Mouse (Mus musculus): ENCODE data around the gene Eef1akmt3. TPM values are rescaled to one million over a fixed set of nuclear protein-coding genes. Genes with fewer than 3 reads are reported as not detected.

Eef1akmt3 gene
- polyA plus RNA-seq (2015; fragmentation: Nextera tagmentation; extraction: Ambion mirVana), result 0.17 and 0.37 TPM in 2 replicates

GRCm38 (mm10) chr10:127041274-127041766 is at the start of gene Eef1akmt3, which contains the start of gene Mettl1:
Eef1akmt3 (minus strand) TSS chr10:127041513.
Mettl1 (plus strand) TSS chr10:127041414.

GRCm38 (mm10) chr10:127075080-127075479 is 33.8 kb upstream of the Eef1akmt3 start, which contains the start of gene Agap2:
Agap2 (plus strand) TSS chr10:127075284.

GRCm38 (mm10) chr10:127070190-127071121 is 29.1 kb upstream of the Eef1akmt3 start, which contains the start of gene Tspan31:
Tspan31 (minus strand) TSS chr10:127070264.

DNA sequence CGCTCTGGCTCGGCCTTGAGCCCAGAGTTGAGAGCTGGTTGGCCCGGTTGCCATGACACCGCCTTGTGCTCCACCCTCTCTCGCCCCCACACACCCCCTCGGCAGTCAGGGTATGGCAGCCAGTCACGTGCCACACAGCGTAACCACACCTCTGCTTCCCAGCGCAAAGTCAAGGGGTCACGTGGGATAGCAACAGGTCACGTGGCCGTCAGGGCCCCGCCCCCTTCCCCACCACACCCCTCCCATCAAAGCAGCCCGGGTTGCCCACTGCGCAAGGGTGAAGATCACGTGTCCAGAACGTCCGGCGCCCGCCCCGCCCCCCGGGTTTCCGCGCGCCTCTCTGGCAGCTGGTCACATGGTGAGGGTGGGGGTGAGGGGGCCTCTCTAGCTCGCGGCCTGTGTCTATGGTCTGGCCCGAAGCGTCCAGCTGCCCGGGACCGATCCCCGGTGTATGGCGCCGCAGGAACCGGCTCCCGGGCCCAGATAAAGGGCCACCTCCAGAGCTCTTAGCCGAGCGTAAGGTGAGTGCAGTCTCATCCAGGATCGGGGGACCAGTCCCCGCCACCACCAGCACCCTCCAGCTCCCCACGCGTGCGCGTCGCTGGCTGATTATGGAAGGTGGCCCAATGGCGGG is 22.0 kb upstream of the Eef1akmt3 start, which contains the start of gene Cdk4:
Gene Cdk4 (plus strand): TSS at position 296 of the 634 bp plus-strand sequence.

DNA sequence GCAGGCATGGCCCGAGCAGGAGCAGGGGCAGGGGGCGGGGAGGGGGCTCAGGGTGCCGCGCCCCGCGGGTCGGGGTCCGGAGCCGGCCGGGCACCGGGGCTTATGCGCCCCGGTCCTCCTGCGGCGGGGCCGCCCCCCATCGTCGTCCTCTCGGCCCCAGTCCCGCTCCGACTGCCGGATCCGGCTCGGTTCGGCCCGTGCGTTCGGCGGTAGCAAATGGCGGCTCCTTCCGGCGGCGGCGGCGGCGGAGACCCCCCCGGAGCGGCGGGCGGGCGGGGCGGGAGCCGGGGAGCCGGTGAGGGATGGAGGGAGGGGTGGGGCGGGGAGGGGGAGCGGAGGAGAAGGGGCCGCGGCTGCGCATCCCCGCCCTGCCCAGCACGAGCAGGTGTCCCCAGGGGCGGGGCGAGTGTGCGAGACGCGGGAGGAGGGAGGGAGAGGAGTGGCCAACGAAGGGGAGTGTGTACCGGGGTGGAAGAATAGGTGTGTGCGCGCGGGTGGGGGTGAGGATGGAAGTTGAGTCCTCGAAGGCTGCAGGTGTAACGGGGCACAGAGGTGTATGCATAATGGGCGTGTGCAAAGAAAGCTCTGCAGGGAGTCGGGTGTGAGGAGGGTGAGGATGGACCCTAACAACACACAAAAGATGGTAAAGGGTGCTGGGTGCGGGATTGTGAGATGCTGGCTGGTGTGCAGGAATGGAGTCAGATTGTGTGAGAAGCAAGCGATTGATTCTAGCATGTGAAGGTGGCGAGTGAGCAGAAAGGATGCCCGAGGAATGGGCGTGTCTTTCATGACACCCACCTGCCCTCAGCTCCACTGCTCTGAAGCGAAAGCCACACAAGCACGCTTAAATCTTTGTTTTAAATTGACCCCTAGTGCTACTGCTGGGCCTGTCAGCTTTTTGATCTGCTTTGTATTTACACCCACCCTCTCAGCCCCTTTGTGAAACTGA is 18.9 kb upstream of the Eef1akmt3 start, which contains the start of gene March9:
Gene March9 (minus strand): TSS at position 217 of the 949 bp plus-strand sequence.

DNA sequence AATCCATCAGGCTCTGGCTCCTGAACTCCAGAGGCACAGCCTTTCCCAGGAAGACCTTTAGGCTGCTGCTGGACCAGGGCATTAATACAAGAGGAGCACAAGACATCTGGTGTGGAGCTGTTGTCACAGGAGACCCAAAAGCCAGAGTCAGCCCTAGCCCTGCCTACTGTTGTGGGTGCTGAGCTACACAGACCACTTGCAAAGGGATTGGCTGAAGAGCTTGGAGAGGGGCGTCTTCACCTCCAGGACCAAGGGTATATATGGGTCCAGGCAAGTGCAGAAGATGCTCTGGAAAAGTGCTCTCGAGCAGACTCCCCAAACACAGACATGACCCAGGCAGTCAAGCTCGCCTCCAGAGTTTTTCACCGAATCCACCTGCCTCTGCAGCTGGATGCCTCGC is 6.6 kb upstream of the Eef1akmt3 start, which contains the start of gene Cyp27b1:
Gene Cyp27b1 (plus strand): TSS at position 297 of the 400 bp plus-strand sequence.

GRCm38 (mm10) chr10:127030336-127031296 is 10.7 kb downstream of the Eef1akmt3 start, which contains the start of gene Tsfm:
Tsfm (minus strand) TSS chr10:127030840.

GRCm38 (mm10) chr10:127000529-127000928 is 40.8 kb downstream of the Eef1akmt3 start, which contains the start of gene Avil:
Avil (plus strand) TSS chr10:127000709.

MicroRNAs encoded within 50 kb of the gene (microRNA counts, 519-probe panel; counts per million panel counts)
- microRNA mmu-miR-26a, result 3,342 counts per million, percentile 74 among the panel's probes with 10 or more counts
- microRNA mmu-miR-546, result 296 counts per million, percentile 58 among the panel's probes with 10 or more counts

Small RNAs within 50 kb of the gene (microRNA-seq; reads per million reads assigned to microRNA genes)
- gene Mir26a-2, result 31.6 to 40.7 reads per million in 2 experiments
- gene Mir546, result 0 to 0.10 reads per million in 2 experiments

Other genes with a start within 250 kb of the Eef1akmt3 start
- gene Atp23, start 140.2 kb downstream of the Eef1akmt3 start, polyA plus RNA-seq (2015; fragmentation: Nextera tagmentation; extraction: Ambion mirVana), result 8.4 and 8.6 TPM in 2 replicates
- 43.0 and 46.3 TPM in 2 replicates for gene Ctdsp2, start 62.8 kb downstream of the Eef1akmt3 start, polyA plus RNA-seq (2015; fragmentation: Nextera tagmentation; extraction: Ambion mirVana)
- gene Avil, start 40.8 kb downstream of the Eef1akmt3 start, polyA plus RNA-seq (2015; fragmentation: Nextera tagmentation; extraction: Ambion mirVana), result 0.11 and 0.12 TPM in 2 replicates
- 62.9 and 72.7 TPM in 2 replicates for gene Tsfm, start 10.7 kb downstream of the Eef1akmt3 start, polyA plus RNA-seq (2015; fragmentation: Nextera tagmentation; extraction: Ambion mirVana)
- gene Mettl1, start 99 bp downstream of the Eef1akmt3 start, polyA plus RNA-seq (2015; fragmentation: Nextera tagmentation; extraction: Ambion mirVana), result 29.7 and 32.8 TPM in 2 replicates
- 0.10 and 0.21 TPM in 2 replicates for gene Cyp27b1, start 6.7 kb upstream of the Eef1akmt3 start, polyA plus RNA-seq (2015; fragmentation: Nextera tagmentation; extraction: Ambion mirVana)
- 0.16 and 0.19 TPM in 2 replicates for gene March9, start 18.7 kb upstream of the Eef1akmt3 start, polyA plus RNA-seq (2015; fragmentation: Nextera tagmentation; extraction: Ambion mirVana)
- 313 and 366 TPM in 2 replicates for gene Cdk4, start 22.0 kb upstream of the Eef1akmt3 start, polyA plus RNA-seq (2015; fragmentation: Nextera tagmentation; extraction: Ambion mirVana)
- gene Tspan31, start 28.8 kb upstream of the Eef1akmt3 start, polyA plus RNA-seq (2015; fragmentation: Nextera tagmentation; extraction: Ambion mirVana), result 63.3 and 77.1 TPM in 2 replicates
- 0.04 and 0.05 TPM in 2 replicates for gene Agap2, start 33.8 kb upstream of the Eef1akmt3 start, polyA plus RNA-seq (2015; fragmentation: Nextera tagmentation; extraction: Ambion mirVana)
- gene Os9, start 79.6 kb upstream of the Eef1akmt3 start, polyA plus RNA-seq (2015; fragmentation: Nextera tagmentation; extraction: Ambion mirVana), result 36.3 and 44.1 TPM in 2 replicates
- 1.1 and 1.8 TPM in 2 replicates for gene B4galnt1, start 123.7 kb upstream of the Eef1akmt3 start, polyA plus RNA-seq (2015; fragmentation: Nextera tagmentation; extraction: Ambion mirVana)
- gene Slc26a10, start 139.1 kb upstream of the Eef1akmt3 start, polyA plus RNA-seq (2015; fragmentation: Nextera tagmentation; extraction: Ambion mirVana), result 1.7 and 2.8 TPM in 2 replicates
- gene Arhgef25, start 148.6 kb upstream of the Eef1akmt3 start, polyA plus RNA-seq (2015; fragmentation: Nextera tagmentation; extraction: Ambion mirVana), result 20.1 and 22.7 TPM in 2 replicates
- 30.4 and 37.8 TPM in 2 replicates for gene Dtx3, start 154.2 kb upstream of the Eef1akmt3 start, polyA plus RNA-seq (2015; fragmentation: Nextera tagmentation; extraction: Ambion mirVana)
- gene Pip4k2c, start 170.1 kb upstream of the Eef1akmt3 start, polyA plus RNA-seq (2015; fragmentation: Nextera tagmentation; extraction: Ambion mirVana), result 7.4 and 9.7 TPM in 2 replicates
- 0.39 and 0.58 TPM in 2 replicates for gene Kif5a, start 221.8 kb upstream of the Eef1akmt3 start, polyA plus RNA-seq (2015; fragmentation: Nextera tagmentation; extraction: Ambion mirVana)
- 134 and 144 TPM in 2 replicates for gene Dctn2, start 224.9 kb upstream of the Eef1akmt3 start, polyA plus RNA-seq (2015; fragmentation: Nextera tagmentation; extraction: Ambion mirVana)
- gene Mbd6, start 247.5 kb upstream of the Eef1akmt3 start, polyA plus RNA-seq (2015; fragmentation: Nextera tagmentation; extraction: Ambion mirVana), result 7.5 and 7.8 TPM in 2 replicates

Measured in skeletal muscle tissue, postnatal 0 days (tissue).